Mouse (Mus musculus): ENCODE data around the gene Map2k5.

- no peak for TF ChIP-seq CTCF (IDR thresholded peaks at IDR 0.05; ENCODE audit: borderline replicate concordance, extremely low read depth, insufficient read depth, insufficient read length)
- TF ChIP-seq POLR2A (IDR thresholded peaks at IDR 0.05; ENCODE audit: borderline replicate concordance, extremely low read depth, insufficient read depth, insufficient read length, poor library complexity, severe bottlenecking): no peak
Measured at GRCm38 (mm10) chr9:63241241-63241640, 136.5 kb downstream of the Map2k5 start.

Data from brain, embryonic 14.5 days (tissue).